ENCODE assay signal across 11 mouse cellular contexts in genomic region chr10:86491316-86492088, GRCm38 (mm10). TPM values are rescaled to one million over a fixed set of nuclear protein-coding genes. Genes with fewer than 3 reads are reported as not detected.
A peak's percentile ranks its signal among the peaks of the same experiment; 100 is the strongest.
DNase-seq lines count a peak whose midpoint lies in the region; ATAC-seq and TF ChIP-seq lines count a peak whose summit lies in the region.
"Had no signal": no experiment of that assay in that cellular context is flagged by ENCODE, and none has a peak within 500 bp of the region (broad histone marks: within the 10 kb centered on the region; RNA-seq: fewer than 3 reads in every experiment).

No protein-coding gene starts in this region.

- peak; percentile 74 for ATAC-seq in kidney, embryonic 16.5 days (ENCODE audit: low FRiP score, low TSS enrichment)
- peak; percentile 94 for ATAC-seq in forebrain, postnatal 0 days
- peak; percentile 93 for ATAC-seq in midbrain, embryonic 13.5 days
- ATAC-seq in heart, embryonic 11.5 days (replicated peaks; ENCODE audit: insufficient number of reproducible peaks, low FRiP score, low TSS enrichment): no peak

- peaks cover 32% of the 10 kb centered on the region for H3K4me1 ChIP-seq in kidney, embryonic 16.5 days (ENCODE audit: insufficient read depth, low read length)
- H3K4me1 ChIP-seq in embryonic facial prominence, embryonic 10.5 days: peaks cover 10% of the 10 kb centered on the region
- H3K4me1 ChIP-seq in forebrain, postnatal 0 days (ENCODE audit: insufficient read depth): peaks cover 18% of the 10 kb centered on the region
- peaks cover 29% of the 10 kb centered on the region for H3K4me1 ChIP-seq in midbrain, embryonic 13.5 days (replicated peaks)
- no peaks in the 10 kb centered on the region for H3K4me1 ChIP-seq in heart, embryonic 11.5 days (ENCODE audit: control insufficient read depth, insufficient read depth, low read length)

- DNase-seq in kidney, adult 11 months: no peak
- no peak for DNase-seq in embryonic facial prominence, embryonic 10.5 days (ENCODE audit: low spot score)
- DNase-seq in forebrain, postnatal 0 days: peak; percentile 86
- no peak for DNase-seq in thymus, postnatal 25 days
- no peak for DNase-seq in natural killer cell, adult 2 months (ENCODE audit: low spot score in 2 of 2)
- DNase-seq: kidney, adult 9 months had no signal

- no peaks in the 10 kb centered on the region for H3K27me3 ChIP-seq in kidney, embryonic 16.5 days (ENCODE audit: insufficient read depth, low read length)
- no peaks in the 10 kb centered on the region for H3K27me3 ChIP-seq in embryonic facial prominence, embryonic 10.5 days (replicated peaks; ENCODE audit: low read depth, poor library complexity, severe bottlenecking)
- no peaks in the 10 kb centered on the region for H3K27me3 ChIP-seq in forebrain, postnatal 0 days (ENCODE audit: insufficient read depth, low read length)
- no peaks in the 10 kb centered on the region for H3K27me3 ChIP-seq in midbrain, embryonic 13.5 days
- no peaks in the 10 kb centered on the region for H3K27me3 ChIP-seq in heart, embryonic 11.5 days (ENCODE audit: control insufficient read depth, insufficient read depth, low read length)

- H3K36me3 ChIP-seq in kidney, embryonic 16.5 days (ENCODE audit: insufficient read depth, low read length): no peaks in the 10 kb centered on the region
- H3K36me3 ChIP-seq in embryonic facial prominence, embryonic 10.5 days (replicated peaks): no peaks in the 10 kb centered on the region
- no peaks in the 10 kb centered on the region for H3K36me3 ChIP-seq in forebrain, postnatal 0 days (ENCODE audit: insufficient read depth)
- no peaks in the 10 kb centered on the region for H3K36me3 ChIP-seq in midbrain, embryonic 13.5 days
- no peaks in the 10 kb centered on the region for H3K36me3 ChIP-seq in heart, embryonic 11.5 days (ENCODE audit: control insufficient read depth, insufficient read depth, low read length)
- H3K36me3 ChIP-seq: G1E had no signal

- WGBS in kidney, embryonic 16.5 days: 17% methylated on average over 3 of the region's 3 CpGs
- WGBS in embryonic facial prominence, embryonic 10.5 days: 29% methylated on average over 3 of the region's 3 CpGs
- WGBS in forebrain, postnatal 0 days: 3% methylated on average over 3 of the region's 3 CpGs
- 9% methylated on average over 3 of the region's 3 CpGs for WGBS in midbrain, embryonic 13.5 days
- WGBS in heart, embryonic 11.5 days (ENCODE audit: insufficient replicate concordance): 33% methylated on average over 3 of the region's 3 CpGs

- no peak for TF ChIP-seq CTCF in forebrain, postnatal 0 days (IDR thresholded peaks at IDR 0.05; ENCODE audit: low read depth)

- H3K4me2 ChIP-seq in kidney, embryonic 16.5 days (replicated peaks; ENCODE audit: low read depth, low read length): peak overlapping the region; percentile 36
- H3K4me2 ChIP-seq in forebrain, postnatal 0 days (ENCODE audit: low read depth): peak overlapping the region; percentile 71
- H3K4me2 ChIP-seq in midbrain, embryonic 13.5 days (replicated peaks): peak overlapping the region; percentile 64
- H3K4me2 ChIP-seq in heart, embryonic 11.5 days: no peak overlapping the region

- H3K4me3 ChIP-seq in kidney, embryonic 16.5 days (ENCODE audit: low read length): 0 out of 2 replicates have a peak overlapping the region, but pooled peaks have one; percentile 9
- H3K4me3 ChIP-seq in embryonic facial prominence, embryonic 10.5 days: peak overlapping the region; percentile 44
- H3K4me3 ChIP-seq in forebrain, postnatal 0 days (ENCODE audit: low read depth, low read length): peak overlapping the region; percentile 49
- H3K4me3 ChIP-seq in midbrain, embryonic 13.5 days (replicated peaks): peak overlapping the region; percentile 46
- no peak overlapping the region for H3K4me3 ChIP-seq in heart, embryonic 11.5 days (ENCODE audit: low read depth, low read length)

- H3K27ac ChIP-seq in kidney, embryonic 16.5 days (ENCODE audit: low read length): no peak overlapping the region
- H3K27ac ChIP-seq in embryonic facial prominence, embryonic 10.5 days (replicated peaks): peak overlapping the region; percentile 77
- peak overlapping the region; percentile 93 for H3K27ac ChIP-seq in forebrain, postnatal 0 days (ENCODE audit: low read depth, low read length)
- peak overlapping the region; percentile 85 for H3K27ac ChIP-seq in midbrain, embryonic 13.5 days
- no peak overlapping the region for H3K27ac ChIP-seq in heart, embryonic 11.5 days (ENCODE audit: low read depth, low read length)
- H3K27ac ChIP-seq: macrophage had no signal

- H3K9me3 ChIP-seq in kidney, embryonic 16.5 days (ENCODE audit: low read length): no peaks in the 10 kb centered on the region
- H3K9me3 ChIP-seq in embryonic facial prominence, embryonic 10.5 days: no peaks in the 10 kb centered on the region
- H3K9me3 ChIP-seq in forebrain, postnatal 0 days (ENCODE audit: low read length): no peaks in the 10 kb centered on the region
- H3K9me3 ChIP-seq in midbrain, embryonic 13.5 days: no peaks in the 10 kb centered on the region
- H3K9me3 ChIP-seq in heart, embryonic 11.5 days (replicated peaks; ENCODE audit: control insufficient read depth, low read length): no peaks in the 10 kb centered on the region
- H3K9me3 ChIP-seq: G1E had no signal

- H3K9ac ChIP-seq in kidney, embryonic 16.5 days (replicated peaks; ENCODE audit: low read length): peak overlapping the region; percentile 42
- H3K9ac ChIP-seq in forebrain, postnatal 0 days: peak overlapping the region; percentile 81
- H3K9ac ChIP-seq in midbrain, embryonic 13.5 days (replicated peaks): peak overlapping the region; percentile 78
- no peak overlapping the region for H3K9ac ChIP-seq in heart, embryonic 11.5 days (ENCODE audit: low read depth, low read length)

RNA-seq across cellular contexts. Expression of gene Syn3, which starts 7.2 kb away (rescaled TPM):
- 7.4 and 9.4 TPM in 2 replicates for polyA plus RNA-seq in kidney, embryonic 16.5 days (2015; fragmentation: Nextera tagmentation; extraction: Ambion mirVana)
- 2.5 and 3.3 TPM in 2 replicates for polyA plus RNA-seq in embryonic facial prominence, embryonic 10.5 days (2016; fragmentation: Nextera tagmentation; extraction: Ambion mirVana)
- 31.4 and 47.6 TPM in 2 replicates for total RNA-seq in forebrain, postnatal 0 days (2014; rRNA removed)
- 11.2 and 16.4 TPM in 2 replicates for polyA plus RNA-seq in forebrain, postnatal 0 days (2015; fragmentation: Nextera tagmentation; extraction: Ambion mirVana)
- polyA plus RNA-seq in midbrain, embryonic 13.5 days (2015; fragmentation: Nextera tagmentation; extraction: Ambion mirVana): 13.4 and 13.8 TPM in 2 replicates
- polyA plus RNA-seq in heart, embryonic 11.5 days (2014; fragmentation: Nextera tagmentation; extraction: Ambion mirVana): 0.99 and 1.3 TPM in 2 replicates
- polyA plus RNA-seq: G1E had no signal

Comparison
In these comparisons a context has a peak if more than half of its experiments do, and no peak if none do; other contexts are left out.
1. H3K27ac ChIP-seq: peak in embryonic facial prominence, embryonic 10.5 days (single experiment), forebrain, postnatal 0 days (single experiment) and midbrain, embryonic 13.5 days (single experiment); none in kidney, embryonic 16.5 days (single experiment) and heart, embryonic 11.5 days (single experiment).